Mouse (Mus musculus) testis, adult 2 months (tissue): Measurements from ENCODE around the gene Chchd3. TPM values are rescaled to one million over a fixed set of nuclear protein-coding genes. Genes with fewer than 3 reads are reported as not detected.

Experiments used
- H3K27ac ChIP-seq: fragments of 200-500 bp; 2 replicates; pipeline ENCODE4 v1.5.1; 2012; ENCODE audit warnings: low read depth, low read length; ENCODE audit not compliant: control insufficient read depth, insufficient read depth
- H3K27me3 ChIP-seq: fragments of 200-500 bp; 2 replicates; pipeline ENCODE4 v1.6.1; 2012; ENCODE audit warnings: mild to moderate bottlenecking, low read length, moderate library complexity; ENCODE audit not compliant: control insufficient read depth, insufficient read depth
- H3K36me3 ChIP-seq: fragments of 200-500 bp; 2 replicates; pipeline ENCODE4 v1.6.1; 2012; ENCODE audit warnings: mild to moderate bottlenecking, low read length; ENCODE audit not compliant: control insufficient read depth, insufficient read depth
- H3K4me1 ChIP-seq: fragments of 200-500 bp; 2 replicates; pipeline ENCODE4 v1.6.1; 2012; ENCODE audit warnings: low read length; ENCODE audit not compliant: control insufficient read depth, insufficient read depth
- H3K4me3 ChIP-seq: fragments of 200-500 bp; 2 replicates; pipeline ENCODE4 v1.5.1; 2012; ENCODE audit warnings: low read depth, mild to moderate bottlenecking, low read length, moderate library complexity, mixed read lengths; ENCODE audit not compliant: control insufficient read depth
- CTCF ChIP-seq: fragments of 200-500 bp; IDR thresholded peaks from 2 replicates; pipeline ENCODE4 v1.5.1; 2012; ENCODE audit warnings: low read depth, mild to moderate bottlenecking, inconsistent platforms, low read length, moderate library complexity; ENCODE audit not compliant: control insufficient read depth, insufficient read depth, insufficient replicate concordance
- POLR2A ChIP-seq: fragments of 200-500 bp; IDR thresholded peaks from 2 replicates; pipeline ENCODE4 v1.6.1; 2012; ENCODE audit warnings: low read depth, mild to moderate bottlenecking, inconsistent platforms, low read length, moderate library complexity; ENCODE audit not compliant: control insufficient read depth
- polyA plus RNA-seq: library from polyadenylated mRNA; depleted of rRNA; stranded (reverse); fragments of >200 nt; gene quantifications from 2 replicates; pipeline ENCODE4 v1.2.3, GENCODE M21; 2012

Gene Chchd3
- polyA plus RNA-seq, 1 experiment = 192 TPM

GRCm38 (mm10) chr6:33041978-33042377 lies 18.1 kb downstream of the Chchd3 start:
- H3K27ac ChIP-seq = no peak overlapping the region
- H3K4me3 ChIP-seq = no peak overlapping the region
- H3K27me3 ChIP-seq = no peaks in the 10 kb centered on the region
- no peak for TF ChIP-seq CTCF
- TF ChIP-seq POLR2A = no peak
- no peaks in the 10 kb centered on the region for H3K36me3 ChIP-seq
- H3K4me1 ChIP-seq = no peaks in the 10 kb centered on the region

- H3K27ac ChIP-seq = no peak overlapping the region
- H3K4me3 ChIP-seq = no peak overlapping the region
- no peaks in the 10 kb centered on the region for H3K27me3 ChIP-seq
- no peaks in the 10 kb centered on the region for H3K4me1 ChIP-seq
- TF ChIP-seq POLR2A (no peak), CTCF (no peak)
- H3K36me3 ChIP-seq = no peaks in the 10 kb centered on the region
Observed at GRCm38 (mm10) chr6:33040360-33041090, 19.5 kb downstream of the Chchd3 start.

- Histone ChIP-seq H3K4me3 (no peak overlapping the region), H3K36me3 (no peaks in the 10 kb centered on the region), H3K27ac (no peak overlapping the region), H3K27me3 (no peaks in the 10 kb centered on the region), H3K4me1 (no peaks in the 10 kb centered on the region)
- TF ChIP-seq CTCF (no peak), POLR2A (no peak)
Observed at GRCm38 (mm10) chr6:33032543-33032942, 27.5 kb downstream of the Chchd3 start.

- Histone ChIP-seq H3K27me3 (no peaks in the 10 kb centered on the region), H3K4me1 (no peaks in the 10 kb centered on the region), H3K4me3 (no peak overlapping the region), H3K27ac (no peak overlapping the region), H3K36me3 (no peaks in the 10 kb centered on the region)
- TF ChIP-seq POLR2A = no peak
- no peak for TF ChIP-seq CTCF
Observed at GRCm38 (mm10) chr6:33031631-33032030, 28.4 kb downstream of the Chchd3 start.

GRCm38 (mm10) chr6:33028296-33028695 lies 31.8 kb downstream of the Chchd3 start:
- no peaks in the 10 kb centered on the region for H3K4me1 ChIP-seq

DNA sequence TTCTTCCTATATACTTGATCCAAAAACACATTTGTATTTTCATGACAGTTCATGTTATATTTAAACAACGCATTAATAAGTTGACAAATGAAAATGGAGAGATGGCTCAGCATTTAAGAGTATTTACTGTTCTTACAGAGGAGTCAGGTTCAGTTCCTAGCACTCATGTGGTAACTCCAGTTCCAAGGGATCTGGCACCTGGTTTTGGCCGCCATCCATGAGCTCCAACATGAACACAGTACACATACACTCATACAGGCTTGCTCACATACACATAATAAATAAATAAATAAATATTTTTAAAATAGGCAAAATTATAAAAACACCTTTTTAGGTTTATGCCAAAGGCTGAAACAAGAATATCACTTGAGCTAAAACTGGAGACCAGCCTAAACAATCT lies 35.0 kb downstream of the Chchd3 start:
- no peaks in the 10 kb centered on the region for H3K36me3 ChIP-seq
- no peak overlapping the region for H3K4me3 ChIP-seq
- H3K27me3 ChIP-seq = no peaks in the 10 kb centered on the region
- no peak overlapping the region for H3K27ac ChIP-seq
- H3K4me1 ChIP-seq = no peaks in the 10 kb centered on the region
- TF ChIP-seq CTCF = no peak
- TF ChIP-seq POLR2A = no peak

More at GRCm38 (mm10) chr6:33028296-33028695, 31.8 kb downstream of the Chchd3 start:
- Histone ChIP-seq H3K4me3 (no peak overlapping the region), H3K27me3 (no peaks in the 10 kb centered on the region), H3K27ac (no peak overlapping the region), H3K36me3 (no peaks in the 10 kb centered on the region)
- TF ChIP-seq POLR2A (no peak), CTCF (no peak)

- TF ChIP-seq POLR2A (no peak), CTCF (no peak)
- Histone ChIP-seq H3K4me3 (no peak overlapping the region), H3K27me3 (no peaks in the 10 kb centered on the region), H3K36me3 (no peaks in the 10 kb centered on the region), H3K4me1 (no peaks in the 10 kb centered on the region), H3K27ac (no peak overlapping the region)
Observed at GRCm38 (mm10) chr6:33004607-33005006, 55.5 kb downstream of the Chchd3 start.

DNA sequence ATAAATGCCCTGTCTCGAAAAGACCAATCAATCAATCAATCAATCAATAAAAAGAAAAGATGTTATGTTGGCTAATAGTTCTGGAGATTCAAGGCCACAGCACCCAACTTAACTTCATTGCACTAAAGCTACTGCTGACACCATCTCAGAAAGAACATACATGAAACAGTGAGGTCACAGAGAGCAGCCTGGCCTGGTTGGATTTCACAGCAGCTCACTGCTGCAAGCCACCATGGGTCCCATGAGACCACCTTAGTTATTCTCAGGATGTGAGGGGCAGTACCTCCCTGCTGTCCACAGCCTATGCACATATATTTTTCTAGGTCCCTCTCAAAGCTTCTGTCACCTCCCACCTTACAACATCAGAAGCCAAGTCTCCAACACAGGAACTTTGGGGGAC lies 57.1 kb downstream of the Chchd3 start:
- TF ChIP-seq POLR2A (no peak), CTCF (no peak)
- no peak overlapping the region for H3K27ac ChIP-seq
- no peaks in the 10 kb centered on the region for H3K27me3 ChIP-seq
- H3K36me3 ChIP-seq = no peaks in the 10 kb centered on the region
- H3K4me1 ChIP-seq = no peaks in the 10 kb centered on the region
- no peak overlapping the region for H3K4me3 ChIP-seq
